Mouse (Mus musculus): ENCODE results near the gene Zfp287.

Zfp287 gene

DNA sequence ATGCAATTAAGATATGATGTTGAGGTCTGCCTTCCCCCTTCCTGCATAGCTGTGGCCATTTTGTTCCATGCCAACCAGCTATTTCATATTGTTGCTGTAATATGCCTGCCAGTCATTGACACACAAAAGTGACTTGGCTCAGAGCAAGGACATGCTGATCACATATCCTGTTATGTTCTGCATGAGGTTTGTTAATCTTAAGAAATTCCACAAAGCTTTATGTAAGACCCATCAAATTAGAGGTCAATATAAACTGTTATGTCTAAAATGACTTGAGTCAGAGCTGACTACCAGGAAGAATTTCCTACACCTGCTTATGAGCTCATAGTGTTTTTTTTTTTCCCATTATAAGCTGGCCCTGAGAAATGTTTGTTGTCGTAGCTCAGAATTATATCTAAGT, 30.5 kb downstream of the Zfp287 start:
- DNase-seq (ENCODE audit: low spot score), result no peak

DNA sequence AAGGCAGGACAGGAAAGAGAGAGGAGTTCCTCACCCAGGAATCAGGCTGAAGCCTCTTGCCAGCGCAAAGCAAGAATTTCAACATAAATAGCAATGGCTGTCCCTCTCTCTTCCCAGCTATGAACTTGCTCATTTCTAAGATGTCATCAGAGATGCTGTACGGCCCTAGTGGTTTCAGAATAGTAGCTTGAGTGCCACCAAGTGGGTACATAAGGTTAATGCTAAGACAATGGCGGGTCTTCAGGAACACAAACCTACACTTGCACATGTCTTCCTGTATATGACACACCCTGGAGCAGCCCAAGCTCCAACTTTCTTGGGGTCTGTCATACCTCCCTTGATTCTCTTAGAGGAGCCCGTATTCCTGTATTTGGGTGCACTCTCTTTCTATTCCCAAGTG, 32.0 kb downstream of the Zfp287 start:
- no peak for DNase-seq (ENCODE audit: low spot score)

DNA sequence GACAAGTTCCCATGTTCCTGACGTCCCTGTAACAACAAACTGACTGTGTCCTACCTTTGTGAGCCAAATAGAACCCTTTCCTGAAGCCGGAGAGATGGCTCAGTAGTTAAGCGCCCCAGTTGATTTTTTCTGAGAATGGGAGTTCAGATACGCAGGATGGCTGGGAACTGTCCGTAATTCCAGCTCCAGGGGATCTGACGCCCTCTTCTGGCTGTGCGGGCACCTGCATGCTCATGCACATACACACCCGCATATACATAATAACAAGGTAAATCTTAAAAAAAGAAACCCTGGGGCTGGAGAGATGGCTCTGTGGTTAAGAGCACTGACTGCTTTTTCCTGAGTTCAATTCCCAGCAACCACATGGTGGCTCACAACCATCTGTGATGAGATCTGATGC, 36.6 kb downstream of the Zfp287 start:
- no peak for DNase-seq (ENCODE audit: low spot score)

DNA sequence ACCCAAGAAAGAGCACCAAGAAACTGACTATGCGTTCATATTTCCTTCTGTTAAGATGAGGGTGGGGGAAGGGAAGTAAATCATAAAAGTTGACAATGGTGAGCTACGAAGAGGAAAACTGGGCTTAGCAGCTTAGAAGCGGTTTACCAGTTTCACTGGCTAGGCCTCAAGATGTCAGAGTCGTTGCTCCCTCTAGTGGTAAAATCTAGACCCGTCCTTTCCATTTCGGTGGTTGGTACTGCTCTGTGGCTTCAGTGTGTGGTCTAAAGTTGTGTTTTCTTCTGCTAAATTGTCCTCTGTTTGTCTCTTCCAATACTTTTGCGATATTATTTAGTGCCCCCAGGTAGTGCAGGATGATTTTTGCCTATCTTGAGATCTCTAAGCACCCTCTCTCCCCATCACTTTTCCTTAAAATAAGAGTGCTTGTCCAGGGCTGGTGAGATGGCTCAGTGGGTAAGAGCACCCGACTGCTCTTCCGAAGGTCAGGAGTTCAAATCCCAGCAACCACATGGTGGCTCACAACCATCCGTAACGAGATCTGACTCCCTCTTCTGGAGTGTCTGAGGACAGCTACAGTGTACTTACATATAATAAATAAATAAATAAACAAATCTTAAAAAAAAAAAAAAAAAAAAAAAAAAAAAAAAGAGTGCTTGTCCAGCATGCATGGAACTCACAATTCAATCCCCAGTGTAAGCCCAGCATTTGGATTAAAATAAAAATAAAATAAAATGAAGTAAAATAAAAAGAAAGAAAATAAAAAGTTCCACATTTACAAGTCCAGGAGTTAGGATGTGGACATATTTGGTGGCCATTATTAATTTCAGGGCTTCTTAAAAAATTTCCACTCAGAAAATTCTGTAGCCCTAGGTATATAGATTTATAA, 38.2 kb downstream of the Zfp287 start:
- no peak for DNase-seq (ENCODE audit: low spot score)

DNA sequence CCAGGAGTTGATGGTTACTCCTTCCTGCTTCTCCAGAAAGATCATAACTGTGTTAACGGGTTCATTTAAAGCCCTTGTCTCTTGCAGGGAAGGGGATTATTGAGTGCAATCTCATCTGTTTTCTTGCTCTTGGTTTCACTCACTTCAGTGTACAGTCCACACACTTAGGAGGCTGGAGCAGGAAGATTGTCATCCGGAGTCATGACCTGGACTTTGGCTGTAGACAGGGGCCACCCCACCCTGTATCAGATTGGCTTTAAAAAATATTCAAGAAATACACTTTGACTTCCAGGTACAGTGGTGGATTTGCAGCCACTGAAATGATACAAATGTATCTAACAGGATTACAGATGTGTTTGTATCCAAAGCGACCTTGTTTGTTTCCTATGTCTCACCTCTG, 40.1 kb downstream of the Zfp287 start:
- no peak for DNase-seq (ENCODE audit: low spot score)

DNA sequence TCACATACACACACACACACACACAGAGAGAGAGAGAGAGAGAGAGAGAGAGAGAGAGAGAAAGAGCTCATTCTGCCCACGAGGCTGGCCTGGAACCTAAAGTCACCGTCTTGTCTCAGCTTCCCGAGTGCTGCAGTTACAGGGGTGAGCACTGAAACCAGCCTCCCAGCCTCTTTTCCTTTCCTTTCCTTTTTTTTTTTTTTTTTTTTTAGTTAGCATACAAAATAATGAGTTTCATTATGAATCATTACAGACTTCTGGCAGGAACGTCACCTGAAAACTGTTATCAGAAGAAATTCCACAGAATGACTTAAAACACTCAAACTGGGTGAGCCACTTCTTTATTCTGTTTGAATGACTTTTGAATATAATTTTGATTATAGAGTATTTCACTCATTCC, 51.8 kb downstream of the Zfp287 start:
- DNase-seq (ENCODE audit: low spot score), result no peak

DNA sequence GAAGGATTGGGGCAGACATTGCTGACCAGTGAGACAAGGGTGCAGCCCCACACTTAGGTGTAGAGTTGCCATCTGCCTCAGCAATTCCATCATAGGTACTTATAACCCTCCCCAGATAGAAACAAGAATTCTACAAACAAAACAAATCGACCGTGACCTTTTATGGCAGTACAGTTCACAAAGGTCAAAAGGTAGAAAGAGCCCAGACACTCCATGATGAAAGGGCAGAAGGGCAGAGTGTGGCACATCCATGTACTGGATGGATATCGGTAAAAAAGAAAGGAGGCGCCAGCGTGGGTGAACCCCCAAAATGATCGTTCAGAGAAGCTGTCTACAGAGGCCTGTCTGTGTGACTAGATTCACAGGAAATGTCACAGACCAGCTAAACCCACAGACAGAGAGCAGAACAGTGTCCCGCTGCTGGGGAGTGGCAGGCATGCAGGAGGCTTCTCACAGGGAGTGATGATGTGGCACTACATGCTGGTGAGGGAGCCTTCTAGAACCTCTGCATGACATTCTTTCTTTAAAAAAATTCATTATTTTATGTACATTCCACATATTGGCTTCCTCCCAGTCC, 52.8 kb downstream of the Zfp287 start:
- DNase-seq (ENCODE audit: low spot score), result no peak

DNA sequence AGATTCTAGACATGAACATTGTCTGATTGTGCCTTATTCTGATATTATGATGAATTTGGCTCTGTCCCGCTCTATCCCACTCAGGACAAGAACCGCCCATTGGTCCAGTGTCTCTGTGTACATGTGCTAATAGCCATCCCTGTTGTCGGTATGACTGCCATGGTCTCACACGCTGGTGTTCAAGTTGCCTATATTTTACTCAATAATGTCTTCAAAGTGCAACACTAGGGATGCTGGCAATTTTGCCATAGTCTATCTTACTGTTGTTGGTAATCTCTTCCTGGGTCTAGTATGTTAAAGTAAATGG, 55.5 kb downstream of the Zfp287 start:
- DNase-seq (ENCODE audit: low spot score), result no peak

DNA sequence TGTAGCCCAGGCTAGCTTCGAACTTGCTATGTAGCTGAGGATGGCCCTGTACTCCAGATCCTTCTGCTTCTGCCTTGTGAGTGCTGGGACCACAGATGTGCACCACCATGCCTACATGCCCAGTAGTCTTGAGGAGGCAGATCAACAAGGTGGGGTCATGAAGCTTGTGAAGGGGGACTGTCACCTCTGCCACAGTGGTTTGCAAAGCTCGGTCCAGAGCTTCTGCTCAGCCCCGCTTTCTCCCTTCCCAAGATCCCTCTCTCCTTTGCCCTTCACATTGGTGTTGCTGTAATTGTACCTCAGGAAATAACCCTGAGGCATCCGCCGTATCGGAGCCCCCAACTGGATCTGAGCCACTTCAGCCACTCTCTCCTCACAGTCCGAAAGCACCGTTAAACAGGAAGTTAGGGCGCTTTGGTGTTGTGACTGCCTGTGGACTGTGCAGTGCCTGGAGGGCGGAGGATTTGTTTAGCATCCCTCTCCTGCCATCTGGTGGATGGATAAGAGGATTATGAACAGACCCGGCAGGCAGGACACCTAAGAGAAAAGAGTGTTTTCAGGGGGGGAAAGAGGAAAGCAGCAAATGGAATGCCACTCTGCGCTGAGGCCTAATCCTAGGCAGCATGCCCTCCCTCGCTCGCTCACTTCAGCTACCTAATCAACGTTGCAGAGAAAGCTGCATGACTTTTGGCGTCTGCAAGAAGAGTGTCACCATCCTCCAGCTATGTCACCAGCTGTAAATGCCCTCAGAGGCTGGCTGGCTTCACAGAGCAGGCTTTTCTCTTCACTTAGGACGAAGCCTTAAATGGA, 56.0 kb downstream of the Zfp287 start:
- peak; percentile 64 for DNase-seq (ENCODE audit: low spot score)

DNA sequence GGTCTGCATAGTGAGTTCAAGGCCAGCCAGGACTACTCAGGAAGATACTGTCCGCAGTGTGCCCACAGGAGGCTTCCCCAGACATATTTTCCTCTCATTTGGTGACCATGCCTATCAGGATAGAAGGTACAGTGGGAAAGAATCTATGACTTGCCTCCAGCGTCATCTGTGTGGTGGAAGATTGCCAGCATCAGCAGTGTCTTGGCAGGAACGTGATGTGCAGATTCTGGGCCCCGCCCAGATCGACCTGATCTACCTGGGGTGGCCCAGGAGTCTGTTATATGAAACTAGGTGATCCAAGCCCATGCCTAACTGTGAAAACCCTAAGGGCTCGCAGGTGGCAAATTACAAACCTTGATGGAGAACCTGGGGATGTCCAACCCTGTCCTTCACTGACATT, 61.7 kb downstream of the Zfp287 start:
- DNase-seq (ENCODE audit: low spot score), result no peak

DNA sequence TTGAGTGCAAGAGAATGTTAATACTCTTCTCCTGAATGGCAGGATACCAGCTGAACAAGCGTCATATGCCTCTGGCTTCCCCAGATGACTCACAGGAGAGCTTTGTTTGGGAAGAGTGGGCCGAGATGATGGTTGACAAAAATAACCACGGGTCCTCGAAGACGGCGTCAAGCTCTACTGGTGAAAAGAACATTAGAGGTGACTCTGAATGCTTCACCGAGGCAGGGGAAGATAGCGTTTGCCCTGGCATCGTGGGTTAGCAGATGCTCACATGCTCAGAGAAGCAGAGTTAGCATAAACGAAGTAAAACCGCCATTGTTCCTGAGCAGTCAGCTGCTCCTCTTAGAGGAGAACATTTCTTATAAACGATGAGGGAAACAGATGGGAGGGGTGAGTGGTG, 62.2 kb downstream of the Zfp287 start:
- DNase-seq (ENCODE audit: low spot score), result peak; percentile 65

DNA sequence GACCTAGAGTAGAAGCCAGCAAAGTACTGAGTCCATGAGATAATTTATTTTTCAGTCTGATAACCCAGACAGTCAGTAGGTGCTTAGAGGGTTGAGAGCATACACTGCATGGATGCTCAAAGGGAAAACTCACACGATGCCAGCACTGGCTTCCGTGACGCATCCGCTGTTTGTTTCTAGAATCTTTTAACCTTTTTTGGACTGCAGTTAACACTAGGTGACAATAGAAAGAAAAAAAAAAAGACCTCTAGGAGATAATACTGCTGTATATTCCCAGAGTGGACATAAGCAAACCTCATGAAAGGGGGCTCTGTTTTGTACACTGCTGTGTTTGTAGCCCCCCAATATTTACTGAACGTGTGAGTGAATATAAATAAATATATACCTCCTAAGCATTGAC, 62.7 kb downstream of the Zfp287 start:
- DNase-seq (ENCODE audit: low spot score), result no peak

DNA sequence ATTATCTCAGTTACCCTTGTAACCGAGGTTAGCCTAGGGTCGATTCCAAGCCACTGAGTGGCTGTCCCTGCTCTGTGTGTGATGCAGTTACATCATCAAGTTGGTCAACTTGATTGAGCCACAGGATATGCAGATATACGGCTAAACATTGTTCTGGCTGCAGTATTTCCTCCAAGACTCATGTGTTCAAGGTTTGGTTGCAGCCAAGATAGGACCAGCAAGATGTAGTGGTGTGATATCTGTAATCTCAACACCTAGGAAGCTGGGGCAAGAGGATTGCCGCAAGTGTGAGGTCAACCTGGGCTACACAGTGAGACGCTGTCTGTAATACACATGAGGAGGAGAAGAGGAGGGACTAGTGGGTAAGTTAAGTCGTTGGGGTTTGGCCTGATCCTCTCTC, 67.5 kb downstream of the Zfp287 start:
- DNase-seq (ENCODE audit: low spot score), result no peak

DNA sequence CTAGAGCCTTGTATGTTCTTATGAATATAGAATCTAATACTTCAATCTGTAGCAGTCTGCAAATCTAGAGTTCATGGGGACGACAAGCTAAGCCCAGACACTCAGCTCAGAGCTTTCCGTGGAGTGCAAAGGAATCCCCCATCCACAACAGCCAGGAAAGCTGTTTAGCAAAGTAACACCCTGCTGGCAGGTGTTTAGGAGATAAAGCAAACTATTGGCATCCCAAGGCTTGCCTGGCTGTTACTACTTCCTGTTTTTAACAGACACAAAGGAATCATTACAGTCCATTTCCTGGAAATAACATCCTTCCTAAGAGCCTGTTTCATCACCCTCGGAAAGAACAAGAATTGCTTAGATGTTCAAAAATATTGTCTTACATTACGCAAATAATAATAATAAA, 70.8 kb downstream of the Zfp287 start:
- no peak for DNase-seq (ENCODE audit: low spot score)

DNA sequence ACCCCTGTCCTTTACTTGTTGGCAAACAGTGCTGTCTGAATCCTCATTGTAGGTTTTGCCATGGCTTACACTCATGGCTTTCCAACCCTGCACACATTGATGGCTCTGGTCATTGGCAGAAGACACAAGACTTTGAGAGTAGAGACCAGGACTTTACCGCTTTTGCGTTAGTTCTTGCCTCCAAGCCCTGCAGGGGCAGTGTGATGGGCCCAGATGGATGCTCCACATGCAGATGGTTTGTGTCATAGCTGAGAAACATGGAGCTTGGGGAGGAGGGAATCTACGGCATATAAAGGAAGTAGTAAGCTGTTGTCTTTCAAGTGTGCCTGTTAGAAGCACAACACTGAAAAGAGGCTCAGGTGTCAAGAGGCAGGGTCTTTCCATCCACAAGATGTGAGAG, 79.6 kb downstream of the Zfp287 start:
- no peak for DNase-seq (ENCODE audit: low spot score)

DNA sequence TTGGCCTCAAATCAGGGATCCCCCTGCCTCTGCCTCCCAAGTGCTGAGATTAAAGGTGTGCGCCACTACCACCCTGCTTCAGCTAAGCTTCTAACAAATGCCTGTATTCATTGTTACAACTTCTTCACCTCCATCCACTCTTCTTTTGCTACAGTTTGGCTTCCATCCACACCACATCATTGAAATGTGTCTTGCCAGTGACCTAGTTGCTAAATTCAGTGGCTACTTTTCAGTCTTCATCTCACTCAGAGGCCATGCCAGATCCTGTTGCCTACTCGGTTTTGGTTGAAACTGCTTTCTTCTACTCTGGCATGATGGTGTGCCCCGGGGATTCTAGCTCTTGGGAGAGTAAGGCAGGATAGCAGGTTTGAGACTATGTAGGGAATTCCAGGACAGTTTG, 80.1 kb downstream of the Zfp287 start:
- DNase-seq (ENCODE audit: low spot score), result no peak

Data from left cerebral cortex, adult 11 months (tissue).